10 mouse cellular contexts compared by ENCODE assay signal in the genomic region with DNA sequence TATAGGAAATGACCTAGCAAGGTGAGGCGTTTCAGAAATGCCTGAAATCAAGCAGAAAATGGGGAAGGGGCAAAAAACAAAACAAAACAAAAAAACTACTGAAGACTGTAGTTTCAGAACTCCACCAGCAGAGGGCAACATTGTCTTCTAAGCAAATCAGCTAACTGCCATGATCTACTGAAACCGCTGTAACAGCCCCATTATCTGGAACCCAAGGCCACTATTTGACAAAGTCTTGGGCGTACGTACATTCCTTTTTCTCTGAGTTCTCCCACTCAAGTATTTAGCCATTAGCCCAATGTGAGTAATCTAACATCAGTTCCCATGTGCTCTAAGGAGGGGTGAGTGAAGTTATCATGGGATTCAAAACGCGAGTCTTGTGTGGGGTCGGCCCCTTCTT. TPM values are rescaled to one million over a fixed set of nuclear protein-coding genes. Genes with fewer than 3 reads are reported as not detected.
DNase-seq lines count a peak whose midpoint lies in the region; ATAC-seq lines count a peak whose summit lies in the region.
"Had no signal": no experiment of that assay in that cellular context is flagged by ENCODE, and none has a peak within 500 bp of the region (broad histone marks: within the 10 kb centered on the region; RNA-seq: fewer than 3 reads in every experiment).

No protein-coding gene starts in this region.

- H3K9me3 ChIP-seq in forebrain, embryonic 12.5 days, result no peaks in the 10 kb centered on the region

- DNase-seq in gastrocnemius, adult 18-20 months (ENCODE audit: low spot score), result peak; percentile 10
- no peak for DNase-seq in gastrocnemius, postnatal 4 days (ENCODE audit: low spot score in 2 of 2)
- DNase-seq in right cerebral cortex, adult 2 months (ENCODE audit: low spot score in 2 of 2), result peak; percentile 39 to 44
- DNase-seq in right cerebral cortex, postnatal 36 days (ENCODE audit: low spot score in 2 of 2), result no peak
- DNase-seq in cerebellum, adult 9-11 months, result peak; percentile 19
- peak; percentile 47 for DNase-seq in kidney, postnatal 10 days
- peak; percentile 20 for DNase-seq in retina, adult 2 months (ENCODE audit: low read depth, low spot score)

- H3K4me3 ChIP-seq in forebrain, embryonic 12.5 days (replicated peaks), result no peak overlapping the region

- WGBS in forebrain, embryonic 12.5 days, result 66% methylated on average over 7 of the region's 7 CpGs

- no peaks in the 10 kb centered on the region for H3K36me3 ChIP-seq in forebrain, embryonic 12.5 days (replicated peaks)

- no peaks in the 10 kb centered on the region for H3K27me3 ChIP-seq in forebrain, embryonic 12.5 days

- no peak overlapping the region for H3K27ac ChIP-seq in forebrain, embryonic 12.5 days

- no peak overlapping the region for H3K4me2 ChIP-seq in forebrain, embryonic 12.5 days

- no peak for ATAC-seq in forebrain, embryonic 12.5 days (ENCODE audit: low FRiP score)

- no peaks in the 10 kb centered on the region for H3K4me1 ChIP-seq in forebrain, embryonic 12.5 days

- no peak overlapping the region for H3K9ac ChIP-seq in forebrain, embryonic 12.5 days

RNA-seq across cellular contexts. Expression of a gene that starts 11.4 kb away (rescaled TPM):
- not detected for total RNA-seq in gastrocnemius, adult 18-20 months (2021)
- total RNA-seq in gastrocnemius, postnatal 4 days (2021), result not detected
- not detected in 2 replicates for polyA plus RNA-seq in forebrain, embryonic 12.5 days (2016; fragmentation: Nextera tagmentation; extraction: Ambion mirVana)
- total RNA-seq: layer of hippocampus, adult 18-20 months had no signal
- polyA plus RNA-seq: small intestine, adult 2 months had no signal

RNA-seq across cellular contexts. Expression of a gene that starts 30.0 kb away (rescaled TPM):
- 10 to 100 TPM; 71.0 to 82.9 TPM for total RNA-seq in gastrocnemius, adult 18-20 months (2021)
- 100 to 1,000 TPM; 140 to 145 TPM for total RNA-seq in gastrocnemius, postnatal 4 days (2021)
- 356 and 369 TPM in 2 replicates for polyA plus RNA-seq in forebrain, embryonic 12.5 days (2016; fragmentation: Nextera tagmentation; extraction: Ambion mirVana)

RNA-seq across cellular contexts. Expression of a gene that starts 52.1 kb away (rescaled TPM):
- not detected for total RNA-seq in gastrocnemius, adult 18-20 months (2021)
- under 1 TPM in 1 of 2 experiments, not detected in 1; 0.08 TPM for total RNA-seq in gastrocnemius, postnatal 4 days (2021)
- 0.14 TPM in 1 of 2 replicates, not detected in the other for polyA plus RNA-seq in forebrain, embryonic 12.5 days (2016; fragmentation: Nextera tagmentation; extraction: Ambion mirVana)
- total RNA-seq: layer of hippocampus, adult 18-20 months had no signal

Comparison
In these comparisons a context has a peak if more than half of its experiments do, and no peak if none do; other contexts are left out.
1. DNase-seq: peak in gastrocnemius, adult 18-20 months (single experiment), right cerebral cortex, adult 2 months (2 of 2), cerebellum, adult 9-11 months (single experiment), kidney, postnatal 10 days (single experiment) and retina, adult 2 months (single experiment); none in gastrocnemius, postnatal 4 days (0 of 2) and right cerebral cortex, postnatal 36 days (0 of 2).